Mouse (Mus musculus): ENCODE results near the gene Npsr1.

GRCm38 (mm10) chr9:24280498-24281287 lies 182.9 kb downstream of the Npsr1 start:
- no peak for TF ChIP-seq CTCF (IDR thresholded peaks at IDR 0.05; ENCODE audit: low read depth, low read length)
- TF ChIP-seq POLR2A (IDR thresholded peaks at IDR 0.05; ENCODE audit: insufficient read depth, low read length): no peak
